Mouse (Mus musculus) MEL (cell line): Measurements from ENCODE around the gene Erfe. TPM values are rescaled to one million over a fixed set of nuclear protein-coding genes. Genes with fewer than 3 reads are reported as not detected.

ENCODE experiments used
- DNase-seq: peaks from one replicate; pipeline ENCODE4 v3.0.0; 2011; ENCODE audit warnings: low read depth, low spot score
- H3K27ac ChIP-seq: 2 replicates; pipeline ENCODE4 v1.5.1; 2012; ENCODE audit warnings: low read depth, mild to moderate bottlenecking, control low read depth, low read length, moderate library complexity; ENCODE audit not compliant: control insufficient read depth
- H3K27me3 ChIP-seq, 2 experiments: fragments of 150-350 bp in 1 of 2; sonication (generic) in 1 of 2; 2 replicates each; pipeline ENCODE4 v1.6.1; 2012; ENCODE audit warnings: low read length in 2 of 2, mild to moderate bottlenecking in 2 of 2, improper control_type of control experiment in 1 of 2, moderate library complexity in 1 of 2; ENCODE audit not compliant: insufficient read depth in 2 of 2, control insufficient read depth in 1 of 2
- H3K36me3 ChIP-seq, 2 experiments: 2 replicates each; pipeline ENCODE4 v1.6.1; 2012 to 2014; ENCODE audit warnings: low read length in 2 of 2, improper control_type of control experiment in 1 of 2, inconsistent platforms in 1 of 2, mild to moderate bottlenecking in 1 of 2; ENCODE audit not compliant: insufficient read depth in 2 of 2, control insufficient read depth in 1 of 2
- H3K4me1 ChIP-seq, 2 experiments: fragments of 150-350 bp in 1 of 2; sonication (generic) in 1 of 2; 2 replicates each; pipeline ENCODE4 v1.6.1; 2012; ENCODE audit warnings: low read length in 2 of 2, improper control_type of control experiment in 1 of 2, mild to moderate bottlenecking in 1 of 2; ENCODE audit not compliant: insufficient read depth in 2 of 2, control insufficient read depth in 1 of 2
- H3K4me3 ChIP-seq, 2 experiments: fragments of 150-350 bp in 1 of 2; sonication (generic) in 1 of 2; 2 replicates each; pipeline ENCODE4 v1.5.1; 2012; ENCODE audit warnings: low read depth in 2 of 2, low read length in 2 of 2, mild to moderate bottlenecking in 2 of 2, moderate library complexity in 2 of 2, control low read depth in 1 of 2, improper control_type of control experiment in 1 of 2; ENCODE audit not compliant: control insufficient read depth in 1 of 2, insufficient read depth in 1 of 2
- H3K79me2 ChIP-seq: 2 replicates; pipeline ENCODE4 v1.6.1; 2012; ENCODE audit warnings: mild to moderate bottlenecking, low read length, moderate library complexity; ENCODE audit not compliant: control insufficient read depth, poor library complexity, insufficient read depth
- H3K9ac ChIP-seq: 2 replicates; pipeline ENCODE4 v1.6.1; 2012; ENCODE audit warnings: low read depth, mild to moderate bottlenecking, control low read depth, low read length, moderate library complexity; ENCODE audit not compliant: control insufficient read depth, poor library complexity, severe bottlenecking
- H3K9me3 ChIP-seq: fragments of 150-350 bp; sonication (generic); replicated peaks from 2 replicates; pipeline ENCODE4 v1.6.1; 2012; ENCODE audit warnings: mild to moderate bottlenecking, low read length, improper control_type of control experiment, moderate library complexity; ENCODE audit not compliant: insufficient read depth
- CHD2 ChIP-seq: IDR thresholded peaks from 2 replicates; pipeline ENCODE4 v1.6.1; 2011; ENCODE audit warnings: low read length, improper control_type of control experiment
- CTCF ChIP-seq, 3 experiments: IDR thresholded peaks in 2 of 3; conservative IDR thresholded peaks in 1 of 3; 2 replicates each; pipeline ENCODE4 v1.5.1; 2011 to 2012; ENCODE audit warnings: low read length in 3 of 3, low read depth in 2 of 3, mild to moderate bottlenecking in 2 of 3, improper control_type of control experiment in 1 of 3, inconsistent platforms in 1 of 3, mixed read lengths in 1 of 3, moderate library complexity in 1 of 3; ENCODE audit not compliant: control insufficient read depth in 1 of 3, insufficient read depth in 1 of 3, poor library complexity in 1 of 3, severe bottlenecking in 1 of 3
- EP300 ChIP-seq, 2 experiments: IDR thresholded peaks; 2 replicates each; pipeline ENCODE4 v1.6.1; 2011; ENCODE audit warnings: improper control_type of control experiment in 2 of 2, low read length in 2 of 2, low read depth in 1 of 2, mild to moderate bottlenecking in 1 of 2
- GATA1 ChIP-seq: IDR thresholded peaks from 2 replicates; pipeline ENCODE4 v1.6.1; 2011; ENCODE audit warnings: low read depth, low read length, improper control_type of control experiment
- HCFC1 ChIP-seq: IDR thresholded peaks from 2 replicates; pipeline ENCODE4 v1.6.1; 2012; ENCODE audit warnings: low read depth, mild to moderate bottlenecking, inconsistent platforms, low read length, improper control_type of control experiment, moderate library complexity
- MEF2A ChIP-seq: IDR thresholded peaks from 2 replicates; pipeline ENCODE4 v1.6.1; 2014; ENCODE audit warnings: low read depth, mild to moderate bottlenecking, inconsistent platforms, low read length, improper control_type of control experiment; ENCODE audit not compliant: poor library complexity, insufficient replicate concordance, severe bottlenecking; ENCODE audit errors: extremely low read depth
- MYB ChIP-seq: IDR thresholded peaks from 2 replicates; pipeline ENCODE4 v1.6.1; 2011; ENCODE audit warnings: mild to moderate bottlenecking, low read depth, low read length, improper control_type of control experiment
- NRF1 ChIP-seq: IDR thresholded peaks from 2 replicates; pipeline ENCODE4 v1.6.1; 2014; ENCODE audit warnings: low read depth, mild to moderate bottlenecking, inconsistent platforms, low read length, improper control_type of control experiment, moderate library complexity; ENCODE audit not compliant: poor library complexity, insufficient read depth, severe bottlenecking
- POLR2AphosphoS5 ChIP-seq: IDR thresholded peaks from 2 replicates; pipeline ENCODE4 v1.6.1; 2012; ENCODE audit warnings: low read depth, borderline replicate concordance, mild to moderate bottlenecking, inconsistent platforms, low read length, moderate library complexity, mixed read lengths
- RAD21 ChIP-seq: IDR thresholded peaks from 2 replicates; pipeline ENCODE4 v1.6.1; 2011; ENCODE audit warnings: mild to moderate bottlenecking, low read depth, low read length, improper control_type of control experiment
- SMC3 ChIP-seq: IDR thresholded peaks from 2 replicates; pipeline ENCODE4 v1.6.1; 2011; ENCODE audit warnings: low read depth, low read length, improper control_type of control experiment
- TAL1 ChIP-seq: IDR thresholded peaks from 2 replicates; pipeline ENCODE4 v1.6.1; 2012; ENCODE audit warnings: mild to moderate bottlenecking, inconsistent platforms, low read length, moderate library complexity, mixed read lengths
- TBP ChIP-seq: IDR thresholded peaks from 2 replicates; pipeline ENCODE4 v1.8.0; 2011; ENCODE audit warnings: low read depth, low read length, improper control_type of control experiment
- ZC3H11A ChIP-seq: IDR thresholded peaks from 2 replicates; pipeline ENCODE4 v1.6.1; 2012; ENCODE audit warnings: low read depth, mild to moderate bottlenecking, inconsistent platforms, low read length, improper control_type of control experiment
- ZNF384 ChIP-seq: IDR thresholded peaks from 2 replicates; pipeline ENCODE4 v1.6.1; 2012; ENCODE audit warnings: low read depth, mild to moderate bottlenecking, inconsistent platforms, low read length, improper control_type of control experiment
- polyA plus RNA-seq, 2 experiments: library from polyadenylated mRNA; stranded (reverse) in 1 of 2; unstranded in 1 of 2; fragments of >175 nt in 1 of 2; fragments of >200 nt in 1 of 2; gene quantifications; 2 replicates each; pipeline versions ENCODE4 v1.2.1 to v1.2.4; 2012; ENCODE audit warnings: low replicate concordance in 2 of 2, low read depth in 1 of 2; ENCODE audit not compliant: insufficient read length in 2 of 2, insufficient read depth in 1 of 2, missing spikeins in 1 of 2
- total RNA-seq: library from RNA; depleted of rRNA; stranded (reverse); fragments of 300-350 nt; gene quantifications from 2 replicates; pipeline ENCODE4 v1.2.3, GENCODE M21; 2012

Erfe gene
- total and polyA plus RNA-seq, 3 experiments = 4.6 to 9.1 TPM; not detected in 1

DNA sequence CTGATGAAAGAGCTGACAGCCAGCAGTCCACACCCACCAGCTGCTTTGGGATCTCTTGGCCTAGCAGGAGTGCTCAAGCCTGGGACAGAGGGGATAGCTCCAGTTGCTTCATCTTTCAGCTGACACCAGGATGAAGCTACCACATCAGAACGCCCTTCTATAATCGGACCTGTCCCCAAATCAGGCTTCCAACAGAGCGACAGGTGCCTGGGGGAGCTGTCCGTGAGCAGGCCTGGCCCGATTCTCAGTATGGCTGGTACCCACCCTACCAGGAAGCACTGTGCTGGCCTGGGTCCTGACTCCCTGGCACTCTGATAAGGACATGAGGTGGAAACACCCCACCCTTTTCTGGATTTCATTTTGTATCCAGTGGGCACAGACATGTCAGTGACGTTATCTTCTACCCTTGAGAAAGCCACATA is 7.2 kb downstream of the Erfe start:
- Histone ChIP-seq H3K79me2 (no peaks in the 10 kb centered on the region), H3K4me1 (0 out of 4 replicates have a peak, but pooled peaks cover 0 to 4% of the 10 kb centered on the region in 2 experiments), H3K27me3 (no peaks in the 10 kb centered on the region), H3K9me3 (no peaks in the 10 kb centered on the region), H3K4me3 (no peak overlapping the region), H3K27ac (no peak overlapping the region), H3K36me3 (peaks cover 4% of the 10 kb centered on the region in 2 experiments; a peak in 3 of 4 replicates), H3K9ac (no peak overlapping the region)
- TF ChIP-seq HCFC1 (no peak), GATA1 (peak; percentile 32; the same call in 1 of the 2 replicates), EP300 (IDR thresholded peaks at IDR 0.05; ENCODE audit: low read depth in 1 of 2, low read length in 2 of 2) (peak in 1 of 2 experiments; percentile 44; a peak in 1 of 4 replicates), CHD2 (no peak)
- no peak for DNase-seq

DNA sequence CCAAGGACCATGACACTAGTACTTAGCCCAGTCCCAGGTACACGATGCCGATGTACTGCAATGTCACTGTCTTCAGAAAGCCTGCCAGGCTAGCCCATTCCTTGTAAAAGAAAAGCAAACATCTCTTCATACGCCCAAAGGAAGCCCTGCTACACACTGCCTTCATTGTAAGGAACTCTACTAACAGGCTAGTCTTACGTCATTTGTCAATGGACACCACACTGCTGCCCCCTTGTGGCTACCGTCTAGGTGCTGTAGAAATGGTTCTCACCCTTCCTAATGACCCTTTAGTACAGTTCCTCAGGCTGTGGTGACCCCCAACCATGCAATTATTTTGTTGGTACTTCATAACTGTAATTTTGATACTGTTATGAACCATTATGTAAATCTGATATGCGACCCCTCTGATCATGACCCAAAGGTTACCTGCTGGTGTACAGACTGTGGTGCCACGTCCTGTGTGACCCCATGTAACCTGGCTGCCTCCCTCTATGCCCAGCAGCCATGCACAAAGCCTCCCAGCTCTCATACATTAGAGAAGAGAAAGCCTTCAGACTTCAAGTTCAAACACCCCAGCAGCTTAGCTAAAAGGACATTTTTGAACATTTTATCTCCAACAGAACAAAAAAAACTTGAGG is 14.3 kb downstream of the Erfe start:
- DNase-seq = peak; percentile 81
- Histone ChIP-seq H3K36me3 (peaks cover 0 to 29% of the 10 kb centered on the region in 2 experiments; a peak in 2 of 4 replicates), H3K27ac (no peak overlapping the region), H3K9me3 (no peaks in the 10 kb centered on the region), H3K27me3 (no peaks in the 10 kb centered on the region), H3K4me3 (no peak overlapping the region), H3K4me1 (no peaks in the 10 kb centered on the region), H3K79me2 (no peaks in the 10 kb centered on the region), H3K9ac (no peak overlapping the region)
- peak; percentile 65 for TF ChIP-seq SMC3
- peak; percentile 51 for TF ChIP-seq RAD21
- peak; percentile 33; the same call in 1 of the 2 replicates for TF ChIP-seq ZC3H11A
- no peak for TF ChIP-seq MYB
- TF ChIP-seq CTCF (IDR thresholded peaks at IDR 0.05 in 2 of 3, conservative IDR thresholded peaks at IDR 0.05 in 1 of 3; ENCODE audit: control insufficient read depth in 1 of 3, insufficient read depth in 1 of 3, low read depth in 2 of 3, low read length in 3 of 3, poor library complexity in 1 of 3, severe bottlenecking in 1 of 3) = peak; percentile 77 to 92 (median 77)

DNA sequence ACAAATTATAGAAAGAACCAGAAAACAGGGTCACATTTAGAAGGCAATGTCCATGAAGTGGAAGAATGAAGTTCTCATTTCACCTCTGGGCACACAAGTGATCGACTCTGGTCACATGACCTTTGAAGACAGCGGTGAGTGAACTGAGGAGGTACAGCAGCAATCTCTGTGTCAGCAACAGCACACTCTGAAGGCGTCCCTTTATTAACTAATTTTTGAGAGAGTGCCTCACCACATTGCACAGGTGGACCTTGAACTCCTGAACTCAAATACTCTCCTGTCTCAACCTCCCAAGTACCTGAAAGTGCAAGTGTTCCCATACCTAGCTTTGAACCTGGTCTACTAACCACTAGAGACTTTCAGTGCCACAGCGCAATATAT is 14.9 kb downstream of the Erfe start:
- Histone ChIP-seq H3K9ac (no peak overlapping the region), H3K27me3 (no peaks in the 10 kb centered on the region), H3K4me1 (no peaks in the 10 kb centered on the region), H3K36me3 (peaks cover 0 to 34% of the 10 kb centered on the region in 2 experiments; a peak in 2 of 4 replicates), H3K27ac (no peak overlapping the region), H3K9me3 (no peaks in the 10 kb centered on the region), H3K79me2 (no peaks in the 10 kb centered on the region), H3K4me3 (no peak overlapping the region)
- no peak for DNase-seq
- TF ChIP-seq NRF1 = no peak
- TF ChIP-seq ZNF384 = no peak
- TF ChIP-seq POLR2AphosphoS5 = no peak
- TF ChIP-seq MEF2A = no peak
- TF ChIP-seq TBP = no peak
- TF ChIP-seq TAL1 = no peak
